Mouse (Mus musculus) cerebellum, adult 9-11 months (tissue): ENCODE data around the gene Auh.

ENCODE experiments used
- DNase-seq: peaks from one replicate; pipeline ENCODE4 v3.0.0; 2022

Gene Auh

DNA sequence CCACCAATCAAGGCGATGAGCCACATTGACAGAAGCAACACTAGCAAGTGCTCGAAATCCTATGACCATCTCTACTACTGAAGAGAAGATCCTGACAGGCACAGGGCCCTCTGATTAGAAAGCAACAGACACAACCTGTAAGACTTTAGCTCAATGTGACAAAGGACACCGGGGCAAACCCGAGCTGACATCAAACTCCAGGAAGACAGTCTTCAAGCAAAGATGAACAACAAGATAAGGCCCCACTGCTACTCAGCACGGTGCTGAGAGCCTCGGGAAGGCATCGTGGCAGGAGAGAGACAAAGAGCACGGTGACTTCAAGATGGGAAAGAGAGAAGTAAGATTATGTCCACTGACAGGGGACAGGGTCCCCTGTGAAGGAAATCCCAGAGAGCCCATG is 7.5 kb downstream of the Auh start:
- no peak for DNase-seq

DNA sequence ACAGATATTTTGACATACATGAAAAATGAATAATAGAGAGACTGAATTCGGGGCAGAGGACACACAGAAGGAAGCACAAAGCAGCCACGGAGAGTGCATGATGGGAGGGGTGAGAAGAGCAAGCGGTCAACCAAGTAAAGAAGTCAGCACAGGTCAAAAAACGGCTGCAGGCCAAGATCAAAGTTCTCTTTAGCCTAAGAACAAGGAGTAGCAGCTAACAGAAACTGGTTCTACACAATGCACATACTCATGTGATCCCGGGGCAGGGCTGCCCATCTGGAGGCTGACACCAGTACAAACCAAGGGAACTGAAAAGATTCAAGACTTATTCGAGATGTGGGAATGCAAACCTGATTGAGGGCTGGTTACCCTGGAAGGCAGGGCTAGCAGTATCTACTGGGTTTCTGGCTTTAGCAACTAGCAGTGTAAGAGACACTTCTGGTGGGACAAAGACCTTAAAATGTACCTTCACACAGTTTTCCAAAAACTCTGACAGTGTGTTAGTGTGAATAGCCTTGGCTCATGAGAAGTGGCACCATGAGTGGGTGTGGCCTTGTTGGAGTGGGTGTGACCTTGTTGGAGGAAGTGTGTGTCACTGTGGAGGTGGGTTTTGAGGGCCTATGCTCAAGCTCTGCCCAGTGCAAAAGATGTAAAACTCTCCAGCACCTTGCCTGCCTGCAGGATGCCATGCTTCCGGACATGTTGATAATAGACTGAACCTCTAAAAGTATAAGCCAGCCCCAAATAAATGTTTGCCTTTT is 8.2 kb downstream of the Auh start:
- DNase-seq = no peak

DNA sequence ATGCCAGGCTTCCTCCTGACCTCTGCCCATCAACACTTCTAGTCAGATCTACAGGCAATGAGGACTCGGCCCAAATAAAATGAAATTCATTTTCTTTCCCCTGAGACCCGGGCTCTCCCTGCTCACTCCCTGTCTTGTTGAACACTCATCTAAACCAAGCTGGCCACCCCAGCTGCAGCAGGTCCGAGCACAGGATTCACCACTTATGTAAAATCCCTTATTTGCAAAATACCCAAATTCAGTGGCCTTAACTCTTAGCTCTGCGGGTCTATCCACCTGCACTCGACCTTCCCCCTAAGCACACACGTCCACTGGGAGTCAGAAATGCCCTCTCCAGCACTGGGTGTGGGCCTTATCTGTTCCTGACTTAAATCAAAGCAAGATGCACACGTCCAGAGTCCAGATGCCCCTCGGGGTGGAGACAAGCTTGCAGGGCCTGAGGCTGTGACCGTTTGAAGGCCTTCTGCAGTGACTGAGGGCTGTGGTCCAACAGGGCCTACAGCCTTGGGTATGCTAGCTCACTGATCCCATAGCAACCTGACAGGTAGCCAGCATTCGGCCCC is 9.6 kb downstream of the Auh start:
- no peak for DNase-seq

GRCm38 (mm10) chr13:52918333-52918732 is 11.1 kb downstream of the Auh start:
- no peak for DNase-seq

DNA sequence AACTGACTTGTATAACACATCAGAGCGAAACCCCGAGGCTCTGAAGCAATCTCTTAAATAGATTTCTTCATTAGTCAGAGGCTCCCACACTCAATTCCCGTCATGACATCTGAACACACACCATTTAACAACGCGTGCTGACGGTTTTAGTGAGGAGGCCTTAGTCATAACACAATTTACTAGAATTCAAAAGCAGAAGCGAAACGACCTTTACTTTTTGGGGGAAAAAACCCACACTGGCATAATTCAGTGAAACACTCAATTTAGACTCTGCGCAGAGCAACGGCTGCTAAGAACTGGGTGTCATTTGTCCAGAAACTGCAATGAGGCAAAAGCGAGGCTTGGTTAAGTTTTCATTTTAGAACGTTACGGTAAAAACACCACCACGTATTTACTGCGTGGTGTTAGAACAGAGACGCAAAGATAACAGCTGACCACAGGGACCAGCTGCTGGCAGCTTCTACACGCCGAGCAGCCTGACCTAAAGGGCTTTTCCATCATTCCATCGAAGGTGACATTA is 14.8 kb downstream of the Auh start:
- DNase-seq = no peak

GRCm38 (mm10) chr13:52913926-52914325 is 15.6 kb downstream of the Auh start:
- DNase-seq = no peak

GRCm38 (mm10) chr13:52912495-52912894 is 17.0 kb downstream of the Auh start:
- no peak for DNase-seq

DNA sequence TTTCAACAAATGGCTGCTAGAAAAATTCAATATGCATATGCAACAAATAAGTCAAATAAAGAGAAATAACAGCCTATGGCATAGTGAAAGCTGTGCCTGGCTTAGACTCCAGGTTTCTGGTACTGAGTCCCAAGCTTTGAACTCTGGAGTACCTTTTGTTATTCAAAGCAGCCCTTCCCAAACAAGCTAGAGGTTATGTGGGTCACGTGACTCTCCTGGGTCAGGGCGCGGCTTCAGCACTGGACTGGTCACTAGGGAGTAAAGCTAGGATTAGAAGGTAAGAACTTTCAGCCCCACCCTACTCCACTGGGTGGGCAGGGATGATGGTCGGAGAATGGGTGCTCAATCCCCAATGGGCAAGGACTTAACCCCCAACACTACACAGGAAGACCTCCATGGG is 18.2 kb downstream of the Auh start:
- no peak for DNase-seq

- DNase-seq = no peak
Observed at GRCm38 (mm10) chr13:52906296-52906695, 23.2 kb downstream of the Auh start.

- no peak for DNase-seq
Observed at GRCm38 (mm10) chr13:52904175-52904574, 25.3 kb downstream of the Auh start.

GRCm38 (mm10) chr13:52903767-52904166 is 25.7 kb downstream of the Auh start:
- no peak for DNase-seq

GRCm38 (mm10) chr13:52902517-52902916 is 27.0 kb downstream of the Auh start:
- no peak for DNase-seq

DNA sequence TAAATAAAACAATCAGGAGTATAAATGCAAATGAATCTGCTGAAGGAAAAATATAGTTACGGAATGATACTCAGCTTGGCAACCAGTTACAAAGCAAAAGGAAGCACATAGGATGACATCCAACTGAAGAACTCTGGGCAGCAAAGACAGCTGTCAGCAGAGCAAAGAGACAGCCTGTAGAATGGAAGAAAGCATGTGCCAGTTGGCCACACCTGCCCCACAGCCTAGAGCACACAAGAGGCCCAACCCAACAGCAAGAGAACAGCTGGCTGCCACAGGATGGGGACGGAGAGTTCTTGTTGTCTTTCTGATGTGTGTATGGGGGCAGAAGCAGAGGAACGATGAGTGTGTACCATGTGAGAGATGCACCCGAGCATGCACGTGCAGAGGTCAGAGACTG is 29.8 kb downstream of the Auh start:
- DNase-seq = no peak

DNA sequence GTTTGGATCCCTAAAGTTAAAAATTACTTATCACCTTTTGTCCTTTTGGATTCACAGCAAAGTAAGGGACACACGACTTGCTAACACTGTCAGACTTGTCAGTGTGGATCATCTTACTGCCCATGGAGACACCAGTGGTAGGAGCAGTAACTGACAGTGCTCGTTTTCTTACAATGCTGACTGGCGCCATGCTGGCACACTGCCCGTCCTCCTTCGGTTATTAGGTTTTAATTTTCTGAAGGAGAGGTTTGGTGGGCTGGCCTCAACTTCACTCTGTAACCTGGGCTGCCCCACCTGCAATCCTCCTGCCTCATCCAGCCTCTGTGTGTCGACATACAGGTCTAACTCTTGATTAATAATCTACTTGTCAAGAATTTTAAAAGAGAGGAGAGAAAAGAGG is 31.7 kb downstream of the Auh start:
- no peak for DNase-seq

- peak; percentile 69 for DNase-seq
Observed at GRCm38 (mm10) chr13:52892791-52893190, 36.7 kb downstream of the Auh start.

- peak; percentile 69 for DNase-seq
Observed at GRCm38 (mm10) chr13:52892065-52892503, 37.4 kb downstream of the Auh start.

DNA sequence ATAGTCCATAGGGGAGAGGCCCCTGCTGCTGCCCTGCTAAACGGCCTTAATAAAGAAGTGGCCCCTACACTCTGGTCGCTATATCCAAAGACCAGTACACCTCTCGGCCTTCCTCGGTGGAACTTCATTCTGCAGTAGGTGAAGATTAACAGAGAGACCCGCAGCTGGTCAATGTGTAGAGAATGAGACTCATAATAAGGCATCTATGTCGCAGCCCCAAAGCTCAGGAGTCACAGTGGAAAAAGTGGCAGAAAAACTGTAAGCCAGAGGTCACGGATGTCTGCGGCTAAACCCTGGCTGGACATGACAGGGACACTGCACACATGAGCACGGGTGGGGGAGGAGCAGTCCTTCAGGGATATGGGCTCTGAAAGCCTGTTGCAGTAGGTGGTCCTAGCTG is 39.2 kb downstream of the Auh start:
- peak; percentile 28 for DNase-seq

DNA sequence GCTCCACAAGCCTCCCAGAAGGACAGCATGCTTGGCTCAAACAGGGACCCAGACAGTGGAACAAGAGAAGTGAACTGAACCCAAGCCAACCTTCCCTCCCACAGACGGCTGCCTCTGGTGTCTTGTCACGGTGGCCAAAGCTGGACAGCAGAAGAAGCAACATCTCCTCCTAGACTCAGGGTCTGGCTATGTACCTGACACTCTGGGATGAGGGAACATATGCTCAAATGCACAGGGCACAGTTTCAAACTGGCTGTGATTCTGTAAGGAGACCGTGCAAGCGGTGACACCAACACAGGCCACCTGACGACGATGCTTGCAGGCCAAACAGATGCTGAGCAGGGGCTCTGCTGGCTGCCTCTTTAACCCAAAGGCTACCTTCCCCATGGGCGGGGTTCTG is 42.7 kb downstream of the Auh start:
- DNase-seq = peak; percentile 32

DNA sequence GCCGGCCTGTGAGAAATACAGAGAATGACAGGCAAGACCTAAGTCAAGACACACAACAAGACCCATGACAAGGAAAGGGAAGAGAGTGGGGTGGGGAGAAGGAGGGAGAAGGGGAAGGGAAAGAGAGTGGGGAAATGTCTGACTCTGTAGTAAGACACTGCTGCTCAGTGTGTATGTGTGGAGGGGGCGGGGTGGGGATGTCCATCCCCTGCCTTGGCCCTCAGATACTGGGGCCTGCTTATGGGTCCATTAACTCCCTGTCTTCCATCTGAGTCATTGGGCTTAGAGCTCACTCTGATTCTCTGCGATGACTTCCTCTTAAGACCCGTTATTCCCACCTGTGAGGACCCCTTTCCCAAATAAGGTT is 45.5 kb downstream of the Auh start:
- no peak for DNase-seq

DNA sequence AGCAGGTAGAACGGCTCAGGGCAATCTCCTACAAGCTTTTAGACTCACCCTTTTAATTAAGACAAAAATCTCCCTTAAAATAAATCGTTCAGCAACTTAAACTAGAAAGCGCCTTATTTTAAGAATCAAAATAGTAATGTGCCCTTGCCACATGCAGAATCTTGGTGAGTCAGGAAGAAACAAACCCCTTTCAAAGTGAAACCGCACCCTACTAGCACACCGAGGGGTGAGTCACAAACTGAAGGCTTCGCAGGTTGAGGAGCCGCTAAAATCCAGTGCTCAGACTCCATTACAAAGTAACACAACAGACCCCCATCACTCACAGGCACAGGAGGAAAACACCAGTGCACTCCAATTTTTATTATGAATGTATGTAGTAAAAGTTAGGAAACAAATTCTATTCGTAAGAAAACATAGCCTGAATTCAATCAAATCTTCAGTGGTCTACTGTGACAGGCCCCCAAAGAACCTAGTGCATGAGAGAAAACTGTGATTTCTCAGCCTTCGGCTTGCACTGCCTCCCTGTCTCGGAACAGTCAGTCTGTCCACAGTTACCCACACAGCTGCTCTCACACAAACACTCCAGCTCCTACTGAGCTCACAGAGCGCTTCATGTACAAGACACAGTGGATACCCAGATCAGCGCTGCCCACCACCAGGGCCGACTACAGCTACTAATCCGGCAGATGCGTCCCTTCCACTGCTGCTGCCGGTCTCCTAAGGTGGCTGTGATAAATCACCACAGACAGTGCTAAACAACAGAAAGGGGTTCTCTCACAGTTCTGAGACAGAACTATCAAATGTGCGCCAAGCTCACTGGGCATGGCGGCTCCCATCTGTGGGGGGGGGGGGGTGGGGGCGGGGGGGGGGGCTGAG is 46.2 kb downstream of the Auh start:
- no peak for DNase-seq

GRCm38 (mm10) chr13:52880386-52880785 is 49.1 kb downstream of the Auh start:
- DNase-seq = no peak

- DNase-seq = no peak
Observed at GRCm38 (mm10) chr13:52879918-52880317, 49.6 kb downstream of the Auh start.

DNA sequence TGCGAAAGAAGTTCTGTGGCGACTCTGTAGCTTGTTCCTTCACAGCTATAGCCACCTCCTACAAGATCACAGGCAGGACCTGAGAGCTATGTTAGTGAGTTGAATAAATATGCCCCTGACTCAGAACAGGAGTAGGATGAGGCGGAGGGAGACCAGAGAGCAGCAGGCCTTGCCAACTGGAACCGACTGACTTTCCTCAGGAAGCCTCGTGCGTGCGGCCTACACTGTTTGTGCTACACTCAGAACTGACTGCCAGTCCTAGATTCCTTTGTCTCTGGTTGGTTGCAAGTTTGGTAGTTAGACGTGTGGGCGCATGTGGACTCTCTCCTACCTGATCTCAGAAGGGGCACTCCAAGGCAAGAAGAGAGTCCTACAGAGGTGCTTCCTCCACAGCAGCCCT is 50.2 kb downstream of the Auh start:
- DNase-seq = no peak

- DNase-seq = no peak
Observed at GRCm38 (mm10) chr13:52878823-52879222, 50.7 kb downstream of the Auh start.
